Mouse (Mus musculus) common myeloid progenitor, adult 5-6 weeks (primary cell): ENCODE data around the gene Fcrl5. TPM values are rescaled to one million over a fixed set of nuclear protein-coding genes. Genes with fewer than 3 reads are reported as not detected.

ENCODE experiments used
- ATAC-seq: replicated peaks from 2 replicates; pipeline ENCODE4 v1.8.0; 2016; ENCODE audit warnings: low read depth, mild to moderate bottlenecking, moderate TSS enrichment, inconsistent platforms; ENCODE audit not compliant: poor library complexity, severe bottlenecking
- total RNA-seq: library from RNA; stranded (forward); fragments of 200-1000, 187-1606 nt; gene quantifications from 2 replicates; pipeline ENCODE4 v1.2.3, GENCODE M21; 2017

The Fcrl5 gene
- total RNA-seq, 1 experiment from 2014 or later, result not detected

GRCm38 (mm10) chr3:87525837-87526570 is 90.4 kb downstream of the Fcrl5 start:
- no peak for ATAC-seq

GRCm38 (mm10) chr3:87527139-87527538 is 91.6 kb downstream of the Fcrl5 start:
- no peak for ATAC-seq

- ATAC-seq, result no peak
Observed at GRCm38 (mm10) chr3:87528021-87528420, 92.4 kb downstream of the Fcrl5 start.

GRCm38 (mm10) chr3:87528841-87529240 is 93.3 kb downstream of the Fcrl5 start:
- no peak for ATAC-seq

- ATAC-seq, result peak; percentile 72
Observed at GRCm38 (mm10) chr3:87529568-87529967, 94.0 kb downstream of the Fcrl5 start.

- ATAC-seq, result no peak
Observed at GRCm38 (mm10) chr3:87530234-87530633, 94.7 kb downstream of the Fcrl5 start.

- no peak for ATAC-seq
Observed at GRCm38 (mm10) chr3:87533667-87534378, 98.2 kb downstream of the Fcrl5 start.

- ATAC-seq, result no peak
Observed at GRCm38 (mm10) chr3:87538034-87538433, 102.5 kb downstream of the Fcrl5 start.

- no peak for ATAC-seq
Observed at GRCm38 (mm10) chr3:87540028-87540675, 104.6 kb downstream of the Fcrl5 start.

- ATAC-seq, result no peak
Observed at GRCm38 (mm10) chr3:87540714-87541113, 105.1 kb downstream of the Fcrl5 start.

GRCm38 (mm10) chr3:87542481-87543215 is 107.1 kb downstream of the Fcrl5 start:
- no peak for ATAC-seq

- no peak for ATAC-seq
Observed at GRCm38 (mm10) chr3:87545554-87545953, 110.0 kb downstream of the Fcrl5 start.

- no peak for ATAC-seq
Observed at GRCm38 (mm10) chr3:87546291-87546721, 110.7 kb downstream of the Fcrl5 start.

- no peak for ATAC-seq
Observed at GRCm38 (mm10) chr3:87549908-87550307, 114.3 kb downstream of the Fcrl5 start.

Other genes starting within 250 kb of the Fcrl5 start
- not detected in 2 replicates for gene Fcrls, start 172.0 kb upstream of the Fcrl5 start, total RNA-seq
- 0.29 and 0.37 TPM in 2 replicates for gene Cd5l, start 77.9 kb upstream of the Fcrl5 start, total RNA-seq
- 1.1 and 2.9 TPM in 2 replicates for gene Fcrl1, start 59.4 kb upstream of the Fcrl5 start, total RNA-seq
- 13.1 and 13.3 TPM in 2 replicates for gene Etv3, start 89.6 kb downstream of the Fcrl5 start, total RNA-seq
- gene Arhgef11, start 181.8 kb downstream of the Fcrl5 start, total RNA-seq, result 6.0 and 7.9 TPM in 2 replicates